Mouse (Mus musculus): ENCODE measurements at regions not wholly inside any gene's neighbourhood (a gene's known extent, or its start where the extent isn't known, plus 50 kb on each side); places are given as distances from the start of the nearest gene placed in this dataset.

DNA sequence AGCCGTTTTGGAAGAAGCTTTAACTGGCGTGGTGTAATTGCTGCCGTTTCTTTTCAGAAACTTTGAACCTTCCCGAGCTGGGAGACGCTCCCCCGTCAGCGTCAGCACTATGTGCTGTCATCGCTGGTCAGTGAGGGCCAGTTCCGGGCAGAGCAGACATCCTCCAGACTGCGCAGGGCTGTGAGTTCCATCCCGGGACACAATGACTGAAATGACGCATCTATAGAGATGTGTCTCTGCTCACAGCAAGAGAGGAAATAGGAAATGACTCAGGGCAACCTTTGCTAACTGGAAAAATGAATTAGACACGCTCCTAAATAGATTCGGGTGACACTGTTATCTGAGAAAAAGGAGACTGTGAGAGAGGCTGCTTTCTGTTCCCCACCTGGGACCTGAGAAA is 70.8 kb upstream of the Cdh6 start:
- TF ChIP-seq CTCF (IDR thresholded peaks at IDR 0.05; ENCODE audit: low read depth) (no peak), EP300 (optimal IDR thresholded peaks at IDR 0.05) (no peak)
